Mouse (Mus musculus) intestine, postnatal 0 days (tissue): ENCODE measurements around the gene Col18a1. TPM values are rescaled to one million over a fixed set of nuclear protein-coding genes. Genes with fewer than 3 reads are reported as not detected.

Experiments
- ATAC-seq: fragments of 200-750 bp; cut with Nextera tagmentation; 2 replicates; pipeline ENCODE4 v1.8.0; 2017; ENCODE audit warnings: mild to moderate bottlenecking, moderate TSS enrichment, moderate library complexity
- H3K27ac ChIP-seq: fragments of 300-500 bp; sonication (generic); 2 replicates; pipeline ENCODE4 v1.5.1; 2014; ENCODE audit warnings: mild to moderate bottlenecking, low read depth, low read length, moderate library complexity
- H3K27me3 ChIP-seq: fragments of 300-500 bp; sonication (generic); replicated peaks from 2 replicates; pipeline ENCODE4 v1.6.1; 2014; ENCODE audit warnings: low read length, mixed read lengths; ENCODE audit not compliant: control insufficient read depth, insufficient read depth
- H3K36me3 ChIP-seq: fragments of 300-500 bp; sonication (generic); 2 replicates; pipeline ENCODE4 v1.6.1; 2014; ENCODE audit warnings: mild to moderate bottlenecking, moderate library complexity; ENCODE audit not compliant: control insufficient read depth, insufficient read depth
- H3K4me1 ChIP-seq: fragments of 300-500 bp; sonication (generic); replicated peaks from 2 replicates; pipeline ENCODE4 v1.6.1; 2014; ENCODE audit warnings: antibody characterized with exemption, low read length, mixed read lengths; ENCODE audit not compliant: control insufficient read depth, insufficient read depth
- H3K4me2 ChIP-seq: fragments of 300-500 bp; sonication (generic); replicated peaks from 2 replicates; pipeline ENCODE4 v1.6.1; 2014; ENCODE audit warnings: low read depth, mild to moderate bottlenecking, moderate library complexity
- H3K4me3 ChIP-seq: fragments of 300-500 bp; sonication (generic); 2 replicates; pipeline ENCODE4 v1.5.1; 2014; ENCODE audit warnings: low read depth, low read length
- H3K9ac ChIP-seq: fragments of 300-500 bp; sonication (generic); 2 replicates; pipeline ENCODE4 v1.6.1; 2014; ENCODE audit warnings: mild to moderate bottlenecking, low read depth, low read length
- H3K9me3 ChIP-seq: fragments of 300-500 bp; sonication (generic); 2 replicates; pipeline ENCODE4 v1.6.1; 2016; ENCODE audit warnings: mixed run types; ENCODE audit not compliant: control insufficient read depth
- CTCF ChIP-seq: sonication (generic); IDR thresholded peaks from 2 replicates; pipeline ENCODE4 v1.5.1; 2016; ENCODE audit warnings: low read depth, mild to moderate bottlenecking, control low read depth, antibody characterized with exemption, moderate library complexity
- WGBS: fragments of 180-500 bp; shearing (Covaris S2); extraction: QIAGEN DNeasy Blood & Tissue Kit; methylation state at CpG from one replicate; pipeline ENCODE4 v1.1.7; 2014; 5-methylcytosine and 5-hydroxymethylcytosine counted together
- polyA plus RNA-seq: library from polyadenylated mRNA; unstranded; fragments of >200 nt; fragmentation: Nextera tagmentation; extraction: Ambion mirVana; gene quantifications from 2 replicates; pipeline ENCODE4 v1.2.1, GENCODE M21; 2015

The Col18a1 gene
- polyA plus RNA-seq, 1 experiment from 2014 or later, result 35.2 TPM

GRCm38 (mm10) chr10:77097890-77098200, 68.5 kb downstream of the Col18a1 start:
- H3K27ac ChIP-seq, result no peak overlapping the region
- H3K4me1 ChIP-seq, result no peaks in the 10 kb centered on the region
- H3K4me3 ChIP-seq, result no peak overlapping the region
- no peak overlapping the region for H3K9ac ChIP-seq
- H3K9me3 ChIP-seq, result no peaks in the 10 kb centered on the region
- TF ChIP-seq CTCF, result no peak
- no peak overlapping the region for H3K4me2 ChIP-seq
- H3K36me3 ChIP-seq, result no peaks in the 10 kb centered on the region
- 70% methylated on average over 4 of the region's 4 CpGs for WGBS
- 0 out of 2 replicates have a peak, but pooled peaks have one; percentile 10 for ATAC-seq
- no peaks in the 10 kb centered on the region for H3K27me3 ChIP-seq

DNA sequence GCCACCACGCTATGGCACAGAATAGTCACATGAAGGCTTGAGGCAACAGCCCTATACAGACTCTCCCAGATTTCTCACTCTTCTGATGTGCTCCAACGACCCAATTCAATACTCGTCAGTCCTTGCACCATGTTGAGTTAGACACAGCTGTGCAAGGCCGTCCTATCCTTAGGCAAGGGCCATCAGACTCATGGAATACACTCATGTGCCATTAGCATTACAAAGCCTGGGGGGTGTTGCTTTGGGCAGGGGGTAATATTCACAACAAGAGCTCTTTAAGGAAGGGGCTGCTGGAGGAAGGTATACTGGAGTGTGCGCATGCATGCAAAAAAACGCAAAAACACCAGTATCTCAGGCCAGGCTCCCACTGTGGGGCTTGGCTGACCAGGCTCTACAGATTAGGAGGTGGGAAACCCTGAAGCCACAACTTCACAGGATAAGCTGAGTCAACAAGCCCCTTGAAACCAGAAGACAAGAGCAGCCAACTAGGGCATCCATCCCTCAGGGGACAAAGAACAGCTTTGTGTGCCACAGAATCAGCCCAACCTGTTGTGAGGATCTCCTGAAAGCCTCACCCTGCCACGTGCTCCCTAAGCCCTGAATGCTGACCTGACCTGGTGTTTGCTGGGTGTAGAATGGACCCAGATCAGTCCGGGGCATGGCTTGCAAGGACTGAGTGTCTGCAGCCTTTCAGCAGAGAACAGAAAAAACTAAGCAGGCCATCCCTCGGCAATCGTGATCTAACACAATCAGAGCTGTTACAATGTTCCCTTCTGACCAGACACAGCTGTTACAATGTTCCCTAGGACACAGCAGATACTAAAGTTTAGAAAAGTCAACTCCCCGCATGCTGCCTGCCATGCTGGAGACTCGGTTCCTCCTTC, 69.1 kb downstream of the Col18a1 start:
- WGBS, result 65% methylated on average over 12 of the region's 12 CpGs
- Histone ChIP-seq H3K27me3 (no peaks in the 10 kb centered on the region), H3K4me3 (no peak overlapping the region), H3K27ac (no peak overlapping the region), H3K4me2 (no peak overlapping the region), H3K9ac (no peak overlapping the region), H3K9me3 (no peaks in the 10 kb centered on the region), H3K36me3 (no peaks in the 10 kb centered on the region), H3K4me1 (no peaks in the 10 kb centered on the region)
- ATAC-seq, result no peak
- TF ChIP-seq CTCF, result no peak

- no peaks in the 10 kb centered on the region for H3K9me3 ChIP-seq
- no peak overlapping the region for H3K27ac ChIP-seq
- H3K4me3 ChIP-seq, result no peak overlapping the region
- H3K4me1 ChIP-seq, result no peaks in the 10 kb centered on the region
- no peak for ATAC-seq
- H3K27me3 ChIP-seq, result no peaks in the 10 kb centered on the region
- no peak overlapping the region for H3K9ac ChIP-seq
- TF ChIP-seq CTCF, result no peak
- WGBS, result 87% methylated on average over 3 of the region's 3 CpGs
- no peaks in the 10 kb centered on the region for H3K36me3 ChIP-seq
- no peak overlapping the region for H3K4me2 ChIP-seq
Measured at GRCm38 (mm10) chr10:77095666-77096065, 70.7 kb downstream of the Col18a1 start.

GRCm38 (mm10) chr10:77093817-77094216, 72.5 kb downstream of the Col18a1 start:
- H3K4me2 ChIP-seq, result no peak overlapping the region
- no peak overlapping the region for H3K9ac ChIP-seq
- 0 out of 2 replicates have a peak, but pooled peaks cover 3% of the 10 kb centered on the region for H3K4me1 ChIP-seq
- H3K27ac ChIP-seq, result no peak overlapping the region
- H3K27me3 ChIP-seq, result no peaks in the 10 kb centered on the region
- no peak for ATAC-seq
- no peaks in the 10 kb centered on the region for H3K9me3 ChIP-seq
- TF ChIP-seq CTCF, result no peak
- no peaks in the 10 kb centered on the region for H3K36me3 ChIP-seq
- no peak overlapping the region for H3K4me3 ChIP-seq

DNA sequence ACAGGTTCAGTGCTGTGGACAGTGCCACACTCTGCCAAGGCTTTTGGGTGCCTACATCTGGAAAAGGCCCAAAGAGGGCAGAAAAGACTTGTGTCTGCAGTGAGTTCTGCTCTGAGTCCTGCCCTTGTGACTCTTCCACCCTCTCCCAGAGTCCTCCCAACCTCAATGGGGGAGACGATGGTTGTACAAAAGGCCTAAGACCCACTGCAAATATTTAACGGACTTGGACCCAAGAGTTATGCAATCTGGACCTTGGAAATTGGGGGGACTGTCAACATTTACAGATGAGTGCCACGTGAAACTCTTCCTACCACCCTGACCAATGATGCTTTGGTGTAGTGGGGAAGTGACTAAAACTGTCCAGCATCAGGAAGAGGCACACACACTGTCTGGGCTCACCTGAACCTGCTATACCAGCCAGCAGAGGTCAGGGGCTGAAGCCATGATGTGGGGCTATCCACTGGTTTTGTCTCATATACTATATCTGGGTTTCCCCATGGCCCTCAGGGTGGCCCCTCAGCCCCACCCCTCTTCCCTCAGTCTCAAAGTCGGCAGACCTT, 74.7 kb downstream of the Col18a1 start:
- no peaks in the 10 kb centered on the region for H3K36me3 ChIP-seq
- no peaks in the 10 kb centered on the region for H3K27me3 ChIP-seq
- no peak overlapping the region for H3K27ac ChIP-seq
- no peak overlapping the region for H3K4me2 ChIP-seq
- no peak overlapping the region for H3K9ac ChIP-seq
- H3K4me1 ChIP-seq, result 0 out of 2 replicates have a peak, but pooled peaks cover 3% of the 10 kb centered on the region
- ATAC-seq, result no peak
- H3K4me3 ChIP-seq, result no peak overlapping the region
- no peaks in the 10 kb centered on the region for H3K9me3 ChIP-seq
- 57% methylated on average over 4 of the region's 4 CpGs for WGBS
- no peak for TF ChIP-seq CTCF

DNA sequence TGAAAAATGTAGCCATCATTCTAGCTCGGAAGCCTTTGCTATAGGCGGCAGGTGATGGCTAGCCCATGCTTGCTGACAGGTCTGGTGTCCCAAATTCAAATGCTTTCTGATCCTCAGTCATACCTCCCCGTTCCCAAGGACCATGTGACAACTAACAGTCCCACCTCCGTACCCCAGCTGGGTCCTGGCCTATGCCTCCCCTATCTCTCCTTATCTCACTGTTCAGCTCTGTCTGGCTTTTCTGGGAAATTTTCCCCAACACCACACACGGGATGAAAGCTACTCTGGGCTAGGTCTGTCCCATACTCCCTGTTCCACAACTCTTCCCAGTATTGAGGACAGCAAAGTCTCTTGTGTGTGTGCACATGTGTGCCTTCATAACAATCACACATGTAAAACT, 76.3 kb downstream of the Col18a1 start:
- H3K9me3 ChIP-seq, result no peaks in the 10 kb centered on the region
- no peak overlapping the region for H3K4me3 ChIP-seq
- WGBS, result 70% methylated on average over 5 of the region's 5 CpGs
- H3K27ac ChIP-seq, result no peak overlapping the region
- H3K36me3 ChIP-seq, result no peaks in the 10 kb centered on the region
- no peak for ATAC-seq
- no peaks in the 10 kb centered on the region for H3K27me3 ChIP-seq
- H3K9ac ChIP-seq, result no peak overlapping the region
- 0 out of 2 replicates have a peak, but pooled peaks cover 3% of the 10 kb centered on the region for H3K4me1 ChIP-seq
- TF ChIP-seq CTCF, result no peak
- no peak overlapping the region for H3K4me2 ChIP-seq
